Mouse (Mus musculus): ENCODE results near the gene Dlgap4. TPM values are rescaled to one million over a fixed set of nuclear protein-coding genes. Genes with fewer than 3 reads are reported as not detected.

Gene Dlgap4
- polyA plus RNA-seq, 1 experiment from 2014 or later, result 57.8 TPM

GRCm38 (mm10) chr2:156761521-156762278 is 148.2 kb downstream of the Dlgap4 start:
- whole genome bisulfite sequencing, result 93% methylated on average over 17 of the region's 17 CpGs

GRCm38 (mm10) chr2:156762499-156762898 is 149.0 kb downstream of the Dlgap4 start:
- no peaks in the 10 kb centered on the region for H3K27me3 ChIP-seq (ENCODE audit: control insufficient read depth, insufficient read depth, low read length)

More at GRCm38 (mm10) chr2:156761521-156762278, 148.2 kb downstream of the Dlgap4 start:
- no peak overlapping the region for H3K4me2 ChIP-seq (ENCODE audit: low read depth, low read length)
- H3K4me1 ChIP-seq (ENCODE audit: control insufficient read depth, insufficient read depth, low read length), result peaks cover 18% of the 10 kb centered on the region
- no peak overlapping the region for H3K9ac ChIP-seq (ENCODE audit: low read length)
- H3K36me3 ChIP-seq (ENCODE audit: control insufficient read depth, insufficient read depth), result peaks cover 52% of the 10 kb centered on the region
- peaks cover 5% of the 10 kb centered on the region; the same call in 1 of the 2 replicates for H3K9me3 ChIP-seq (replicated peaks; ENCODE audit: control insufficient read depth, low read length)
- no peaks in the 10 kb centered on the region for H3K27me3 ChIP-seq (ENCODE audit: control insufficient read depth, insufficient read depth, low read length)
- ATAC-seq (replicated peaks; ENCODE audit: extremely low read depth, insufficient read depth, low FRiP score), result no peak
- H3K4me3 ChIP-seq (ENCODE audit: low read length), result no peak overlapping the region
- no peak overlapping the region for H3K27ac ChIP-seq (ENCODE audit: low read length)

GRCm38 (mm10) chr2:156763101-156763500 is 149.6 kb downstream of the Dlgap4 start:
- ATAC-seq (replicated peaks; ENCODE audit: extremely low read depth, insufficient read depth, low FRiP score), result no peak; the same call in 1 of the 2 replicates

More at GRCm38 (mm10) chr2:156762499-156762898, 149.0 kb downstream of the Dlgap4 start:
- H3K4me3 ChIP-seq (ENCODE audit: low read length), result no peak overlapping the region
- ATAC-seq (replicated peaks; ENCODE audit: extremely low read depth, insufficient read depth, low FRiP score), result no peak
- no peak overlapping the region for H3K4me2 ChIP-seq (ENCODE audit: low read depth, low read length)
- H3K9ac ChIP-seq (ENCODE audit: low read length), result no peak overlapping the region
- 87% methylated on average over 21 of the region's 21 CpGs for WGBS
- peaks cover 18% of the 10 kb centered on the region for H3K4me1 ChIP-seq (ENCODE audit: control insufficient read depth, insufficient read depth, low read length)
- peaks cover 44% of the 10 kb centered on the region for H3K36me3 ChIP-seq (ENCODE audit: control insufficient read depth, insufficient read depth)
- H3K27ac ChIP-seq (ENCODE audit: low read length), result no peak overlapping the region
- H3K9me3 ChIP-seq (replicated peaks; ENCODE audit: control insufficient read depth, low read length), result peaks cover 5% of the 10 kb centered on the region; the same call in 1 of the 2 replicates

GRCm38 (mm10) chr2:156764022-156764421 is 150.5 kb downstream of the Dlgap4 start:
- H3K27ac ChIP-seq (ENCODE audit: low read length), result no peak overlapping the region
- no peak overlapping the region for H3K4me3 ChIP-seq (ENCODE audit: low read length)
- H3K36me3 ChIP-seq (ENCODE audit: control insufficient read depth, insufficient read depth), result peaks cover 28% of the 10 kb centered on the region
- no peaks in the 10 kb centered on the region for H3K27me3 ChIP-seq (ENCODE audit: control insufficient read depth, insufficient read depth, low read length)
- H3K4me1 ChIP-seq (ENCODE audit: control insufficient read depth, insufficient read depth, low read length), result peaks cover 18% of the 10 kb centered on the region
- no peak overlapping the region for H3K9ac ChIP-seq (ENCODE audit: low read length)
- no peak for ATAC-seq (replicated peaks; ENCODE audit: extremely low read depth, insufficient read depth, low FRiP score)
- no peaks in the 10 kb centered on the region for H3K9me3 ChIP-seq (replicated peaks; ENCODE audit: control insufficient read depth, low read length)
- 89% methylated on average over 10 of the region's 10 CpGs for WGBS
- H3K4me2 ChIP-seq (ENCODE audit: low read depth, low read length), result no peak overlapping the region

More at GRCm38 (mm10) chr2:156763101-156763500, 149.6 kb downstream of the Dlgap4 start:
- Histone ChIP-seq H3K4me1 (ENCODE audit: control insufficient read depth, insufficient read depth, low read length) (peaks cover 18% of the 10 kb centered on the region), H3K4me2 (ENCODE audit: low read depth, low read length) (no peak overlapping the region), H3K27me3 (ENCODE audit: control insufficient read depth, insufficient read depth, low read length) (no peaks in the 10 kb centered on the region), H3K9ac (ENCODE audit: low read length) (no peak overlapping the region), H3K4me3 (ENCODE audit: low read length) (no peak overlapping the region), H3K36me3 (ENCODE audit: control insufficient read depth, insufficient read depth) (peaks cover 38% of the 10 kb centered on the region), H3K9me3 (replicated peaks; ENCODE audit: control insufficient read depth, low read length) (peaks cover 5% of the 10 kb centered on the region; the same call in 1 of the 2 replicates), H3K27ac (ENCODE audit: low read length) (no peak overlapping the region)
- WGBS, result 76% methylated on average over 11 of the region's 11 CpGs

GRCm38 (mm10) chr2:156764747-156765146 is 151.2 kb downstream of the Dlgap4 start:
- Histone ChIP-seq H3K4me3 (ENCODE audit: low read length) (no peak overlapping the region), H3K36me3 (ENCODE audit: control insufficient read depth, insufficient read depth) (peaks cover 25% of the 10 kb centered on the region), H3K4me1 (ENCODE audit: control insufficient read depth, insufficient read depth, low read length) (peaks cover 18% of the 10 kb centered on the region), H3K27ac (ENCODE audit: low read length) (peak overlapping the region; percentile 35; the same call in 1 of the 2 replicates), H3K4me2 (ENCODE audit: low read depth, low read length) (no peak overlapping the region), H3K9ac (ENCODE audit: low read length) (no peak overlapping the region), H3K27me3 (ENCODE audit: control insufficient read depth, insufficient read depth, low read length) (no peaks in the 10 kb centered on the region), H3K9me3 (replicated peaks; ENCODE audit: control insufficient read depth, low read length) (no peaks in the 10 kb centered on the region)
- 42% methylated on average over 4 of the region's 4 CpGs for WGBS
- ATAC-seq (replicated peaks; ENCODE audit: extremely low read depth, insufficient read depth, low FRiP score), result no peak

- no peaks in the 10 kb centered on the region for H3K9me3 ChIP-seq (replicated peaks; ENCODE audit: control insufficient read depth, low read length)
- peaks cover 18% of the 10 kb centered on the region for H3K4me1 ChIP-seq (ENCODE audit: control insufficient read depth, insufficient read depth, low read length)
- WGBS, result 69% methylated on average over 8 of the region's 8 CpGs
- peaks cover 25% of the 10 kb centered on the region for H3K36me3 ChIP-seq (ENCODE audit: control insufficient read depth, insufficient read depth)
- no peaks in the 10 kb centered on the region for H3K27me3 ChIP-seq (ENCODE audit: control insufficient read depth, insufficient read depth, low read length)
- H3K4me2 ChIP-seq (ENCODE audit: low read depth, low read length), result no peak overlapping the region
- no peak overlapping the region for H3K4me3 ChIP-seq (ENCODE audit: low read length)
- no peak overlapping the region for H3K9ac ChIP-seq (ENCODE audit: low read length)
- no peak overlapping the region for H3K27ac ChIP-seq (ENCODE audit: low read length)
- ATAC-seq (replicated peaks; ENCODE audit: extremely low read depth, insufficient read depth, low FRiP score), result no peak
These were observed 152.1 kb downstream of the Dlgap4 start for GRCm38 (mm10) chr2:156765593-156765992.

- no peak overlapping the region for H3K4me2 ChIP-seq (ENCODE audit: low read depth, low read length)
- no peak for ATAC-seq (replicated peaks; ENCODE audit: extremely low read depth, insufficient read depth, low FRiP score)
These were observed 152.9 kb downstream of the Dlgap4 start for GRCm38 (mm10) chr2:156766227-156767019.

GRCm38 (mm10) chr2:156767108-156767507 is 153.6 kb downstream of the Dlgap4 start:
- no peak overlapping the region for H3K4me3 ChIP-seq (ENCODE audit: low read length)
- peaks cover 18% of the 10 kb centered on the region for H3K4me1 ChIP-seq (ENCODE audit: control insufficient read depth, insufficient read depth, low read length)
- H3K36me3 ChIP-seq (ENCODE audit: control insufficient read depth, insufficient read depth), result peaks cover 15% of the 10 kb centered on the region
- no peak overlapping the region for H3K4me2 ChIP-seq (ENCODE audit: low read depth, low read length)
- no peak for ATAC-seq (replicated peaks; ENCODE audit: extremely low read depth, insufficient read depth, low FRiP score)
- no peak overlapping the region for H3K9ac ChIP-seq (ENCODE audit: low read length)
- H3K27me3 ChIP-seq (ENCODE audit: control insufficient read depth, insufficient read depth, low read length), result no peaks in the 10 kb centered on the region
- no peak overlapping the region for H3K27ac ChIP-seq (ENCODE audit: low read length)
- no peaks in the 10 kb centered on the region for H3K9me3 ChIP-seq (replicated peaks; ENCODE audit: control insufficient read depth, low read length)
- 57% methylated on average over 5 of the region's 5 CpGs for WGBS

More at GRCm38 (mm10) chr2:156766227-156767019, 152.9 kb downstream of the Dlgap4 start:
- Histone ChIP-seq H3K4me3 (ENCODE audit: low read length) (no peak overlapping the region), H3K9ac (ENCODE audit: low read length) (no peak overlapping the region), H3K4me1 (ENCODE audit: control insufficient read depth, insufficient read depth, low read length) (peaks cover 18% of the 10 kb centered on the region), H3K9me3 (replicated peaks; ENCODE audit: control insufficient read depth, low read length) (no peaks in the 10 kb centered on the region), H3K27ac (ENCODE audit: low read length) (no peak overlapping the region), H3K27me3 (ENCODE audit: control insufficient read depth, insufficient read depth, low read length) (no peaks in the 10 kb centered on the region), H3K36me3 (ENCODE audit: control insufficient read depth, insufficient read depth) (peaks cover 21% of the 10 kb centered on the region)
- 50% methylated on average over 10 of the region's 10 CpGs for WGBS

GRCm38 (mm10) chr2:156769274-156769673 is 155.8 kb downstream of the Dlgap4 start:
- Histone ChIP-seq H3K27ac (ENCODE audit: low read length) (no peak overlapping the region), H3K4me3 (ENCODE audit: low read length) (no peak overlapping the region), H3K36me3 (ENCODE audit: control insufficient read depth, insufficient read depth) (no peaks in the 10 kb centered on the region), H3K27me3 (ENCODE audit: control insufficient read depth, insufficient read depth, low read length) (no peaks in the 10 kb centered on the region), H3K9me3 (replicated peaks; ENCODE audit: control insufficient read depth, low read length) (no peaks in the 10 kb centered on the region), H3K4me2 (ENCODE audit: low read depth, low read length) (no peak overlapping the region), H3K9ac (ENCODE audit: low read length) (no peak overlapping the region), H3K4me1 (ENCODE audit: control insufficient read depth, insufficient read depth, low read length) (peaks cover 21% of the 10 kb centered on the region)
- WGBS, result 63% methylated on average over 12 of the region's 12 CpGs
- no peak for ATAC-seq (replicated peaks; ENCODE audit: extremely low read depth, insufficient read depth, low FRiP score)

All from heart, embryonic 16.5 days (tissue).